In the genomic region with DNA sequence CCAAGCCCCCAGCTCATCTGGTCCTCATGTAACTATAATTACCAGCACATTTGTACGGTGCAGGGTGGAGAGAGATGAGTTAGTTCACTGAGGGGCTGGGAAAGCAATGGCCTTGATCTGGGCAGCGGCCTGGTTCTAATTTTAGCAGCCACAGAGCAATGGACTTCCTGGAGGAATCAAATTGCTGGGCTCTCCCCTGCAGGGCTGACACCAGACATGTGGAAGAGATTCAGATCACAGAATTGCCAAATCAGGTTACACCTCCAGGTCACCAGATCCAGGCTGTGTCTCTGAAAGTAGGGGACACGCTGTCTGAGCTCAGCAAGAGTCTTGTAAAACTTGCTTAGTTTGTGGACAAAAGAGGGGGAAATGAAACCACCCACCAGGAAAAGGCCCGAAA, we compare ENCODE assay signal across 8 mouse cellular contexts. TPM values are rescaled to one million over a fixed set of nuclear protein-coding genes. Genes with fewer than 3 reads are reported as not detected.
DNase-seq lines count a peak whose midpoint lies in the region; ATAC-seq lines count a peak whose summit lies in the region.

No protein-coding gene starts in this region.

- H3K4me2 ChIP-seq in forebrain, embryonic 12.5 days, result no peak overlapping the region
- peak overlapping the region; percentile 21 for H3K4me2 ChIP-seq in limb, embryonic 12.5 days
- H3K4me2 ChIP-seq in midbrain, embryonic 13.5 days (replicated peaks), result no peak overlapping the region

- H3K4me3 ChIP-seq in forebrain, embryonic 12.5 days (replicated peaks), result no peak overlapping the region
- no peak overlapping the region for H3K4me3 ChIP-seq in limb, embryonic 12.5 days (replicated peaks)
- H3K4me3 ChIP-seq in midbrain, embryonic 13.5 days (replicated peaks), result no peak overlapping the region

- H3K9me3 ChIP-seq in forebrain, embryonic 12.5 days, result no peaks in the 10 kb centered on the region
- 0 out of 2 replicates have a peak, but pooled peaks cover 4% of the 10 kb centered on the region for H3K9me3 ChIP-seq in limb, embryonic 12.5 days
- H3K9me3 ChIP-seq in midbrain, embryonic 13.5 days, result no peaks in the 10 kb centered on the region

- DNase-seq in 416B (ENCODE audit: low read depth), result peak; percentile 92
- DNase-seq in adrenal gland, adult 8-10 months, result peak; percentile 57
- DNase-seq in heart, postnatal 36 days, result peak; percentile 41 to 56
- no peak for DNase-seq in natural killer cell, adult 2 months (ENCODE audit: low spot score in 2 of 2)
- DNase-seq in frontal cortex, postnatal 25 days (ENCODE audit: low spot score in 2 of 2), result no peak

- ATAC-seq in forebrain, embryonic 12.5 days (ENCODE audit: low FRiP score), result peak; percentile 11; the same call in 1 of the 2 replicates
- ATAC-seq in limb, embryonic 12.5 days (ENCODE audit: insufficient number of reproducible peaks, insufficient read depth, low FRiP score, low TSS enrichment, low read depth), result peak; percentile 93
- peak; percentile 37; the same call in 1 of the 2 replicates for ATAC-seq in midbrain, embryonic 13.5 days

- no peak overlapping the region for H3K9ac ChIP-seq in forebrain, embryonic 12.5 days
- H3K9ac ChIP-seq in limb, embryonic 12.5 days (replicated peaks), result 0 out of 2 replicates have a peak overlapping the region, but pooled peaks have one; percentile 6
- no peak overlapping the region for H3K9ac ChIP-seq in midbrain, embryonic 13.5 days (replicated peaks)

- 10% methylated on average over 4 of the region's 4 CpGs for WGBS in forebrain, embryonic 12.5 days
- under 1% methylated on average over 4 of the region's 4 CpGs for WGBS in limb, embryonic 12.5 days
- WGBS in midbrain, embryonic 13.5 days, result 11% methylated on average over 4 of the region's 4 CpGs

- H3K4me1 ChIP-seq in forebrain, embryonic 12.5 days, result peaks cover 33% of the 10 kb centered on the region
- peaks cover 67% of the 10 kb centered on the region for H3K4me1 ChIP-seq in limb, embryonic 12.5 days (replicated peaks)
- H3K4me1 ChIP-seq in midbrain, embryonic 13.5 days (replicated peaks), result peaks cover 28% of the 10 kb centered on the region

- intact Hi-C loops in heart, postnatal 36 days (cut with DNase I), result loop anchor here (10.0 kb wide), 1 partner anchor 949 kb away; the partner anchor contains the start of gene Mex3b

- H3K27ac ChIP-seq in forebrain, embryonic 12.5 days, result peak overlapping the region; percentile 59
- H3K27ac ChIP-seq in limb, embryonic 12.5 days, result peak overlapping the region; percentile 96
- H3K27ac ChIP-seq in midbrain, embryonic 13.5 days, result no peak overlapping the region

- H3K27me3 ChIP-seq in forebrain, embryonic 12.5 days, result no peaks in the 10 kb centered on the region; the same call in 1 of the 2 replicates
- no peaks in the 10 kb centered on the region for H3K27me3 ChIP-seq in limb, embryonic 12.5 days
- no peaks in the 10 kb centered on the region for H3K27me3 ChIP-seq in midbrain, embryonic 13.5 days

- no peaks in the 10 kb centered on the region for H3K36me3 ChIP-seq in forebrain, embryonic 12.5 days (replicated peaks)
- no peaks in the 10 kb centered on the region for H3K36me3 ChIP-seq in limb, embryonic 12.5 days
- no peaks in the 10 kb centered on the region for H3K36me3 ChIP-seq in midbrain, embryonic 13.5 days

RNA-seq across cellular contexts. Expression of gene Cfap161, which starts 19.3 kb away (rescaled TPM):
- total RNA-seq in adrenal gland, adult 8-10 months (2022), result 1 to 10 TPM in 2 of 4 experiments, under 1 TPM in 2; 0.44 to 2.1 (median 1.2) TPM
- polyA plus RNA-seq in forebrain, embryonic 12.5 days (2016; fragmentation: Nextera tagmentation; extraction: Ambion mirVana), result 0.28 and 0.49 TPM in 2 replicates
- total RNA-seq in heart, postnatal 36 days (2021), result not detected
- polyA plus RNA-seq in limb, embryonic 12.5 days (2016; fragmentation: Nextera tagmentation; extraction: Ambion mirVana), result 0.32 and 0.45 TPM in 2 replicates
- 0.26 and 0.89 TPM in 2 replicates for polyA plus RNA-seq in midbrain, embryonic 13.5 days (2015; fragmentation: Nextera tagmentation; extraction: Ambion mirVana)

Comparison
In these comparisons a context has a peak if more than half of its experiments do, and no peak if none do; other contexts are left out.
1. DNase-seq: peak in 416B (single experiment), adrenal gland, adult 8-10 months (single experiment) and heart, postnatal 36 days (2 of 2); none in natural killer cell, adult 2 months (0 of 2) and frontal cortex, postnatal 25 days (0 of 2).
2. ATAC-seq: peak in every context shown above with its lines; median percentile 93 in limb, embryonic 12.5 days; 37 in midbrain, embryonic 13.5 days; 11 in forebrain, embryonic 12.5 days.